Mouse (Mus musculus) thymus, postnatal 10 days (tissue): Measurements from ENCODE around the gene Fnbp1.

ENCODE experiments used
- DNase-seq, 2 experiments: peaks; one replicate each; pipeline ENCODE4 v3.0.0; 2021; ENCODE audit warnings: low spot score in 2 of 2

Gene Fnbp1

GRCm38 (mm10) chr2:31124694-31125093 lies 17.1 kb downstream of the Fnbp1 start:
- no peak for DNase-seq

GRCm38 (mm10) chr2:31123493-31123892 lies 18.3 kb downstream of the Fnbp1 start:
- DNase-seq = no peak

GRCm38 (mm10) chr2:31122806-31123205 lies 19.0 kb downstream of the Fnbp1 start:
- no peak for DNase-seq

GRCm38 (mm10) chr2:31121131-31121693 lies 20.6 kb downstream of the Fnbp1 start:
- no peak for DNase-seq

GRCm38 (mm10) chr2:31119795-31120194 lies 22.0 kb downstream of the Fnbp1 start:
- no peak for DNase-seq

- DNase-seq = no peak
Measured at GRCm38 (mm10) chr2:31118639-31119380, 23.0 kb downstream of the Fnbp1 start.

- no peak for DNase-seq
Measured at GRCm38 (mm10) chr2:31118211-31118610, 23.6 kb downstream of the Fnbp1 start.

GRCm38 (mm10) chr2:31115943-31116731 lies 25.7 kb downstream of the Fnbp1 start:
- DNase-seq = peak; percentile 75 to 81

- DNase-seq = peak in 1 of 2 experiments; percentile 29
Measured at GRCm38 (mm10) chr2:31115091-31115942, 26.5 kb downstream of the Fnbp1 start.

GRCm38 (mm10) chr2:31114205-31114604 lies 27.6 kb downstream of the Fnbp1 start:
- DNase-seq = no peak

GRCm38 (mm10) chr2:31111685-31112084 lies 30.1 kb downstream of the Fnbp1 start:
- no peak for DNase-seq

GRCm38 (mm10) chr2:31109960-31110548 lies 31.8 kb downstream of the Fnbp1 start:
- DNase-seq = no peak

- DNase-seq = no peak
Measured at GRCm38 (mm10) chr2:31108186-31108585, 33.6 kb downstream of the Fnbp1 start.

- DNase-seq = no peak
Measured at GRCm38 (mm10) chr2:31106621-31107320, 35.0 kb downstream of the Fnbp1 start.

GRCm38 (mm10) chr2:31106004-31106403 lies 35.8 kb downstream of the Fnbp1 start:
- no peak for DNase-seq

- DNase-seq = no peak
Measured at GRCm38 (mm10) chr2:31105279-31105678, 36.5 kb downstream of the Fnbp1 start.

- no peak for DNase-seq
Measured at GRCm38 (mm10) chr2:31103321-31103720, 38.5 kb downstream of the Fnbp1 start.

- no peak for DNase-seq
Measured at GRCm38 (mm10) chr2:31101285-31101684, 40.5 kb downstream of the Fnbp1 start.

GRCm38 (mm10) chr2:31099079-31099478 lies 42.7 kb downstream of the Fnbp1 start:
- DNase-seq = no peak

GRCm38 (mm10) chr2:31098616-31099015 lies 43.2 kb downstream of the Fnbp1 start:
- no peak for DNase-seq

- DNase-seq = no peak
Measured at GRCm38 (mm10) chr2:31097276-31097675, 44.5 kb downstream of the Fnbp1 start.
